Mouse (Mus musculus) lung, postnatal 4 days (tissue): ENCODE measurements around the gene Xylt1.

Experiments used
- DNase-seq, 2 experiments: peaks; one replicate each; pipeline ENCODE4 v3.0.0; 2021

Xylt1 gene

GRCm38 (mm10) chr7:117521369-117521768 is 140.6 kb downstream of the Xylt1 start:
- no peak for DNase-seq

GRCm38 (mm10) chr7:117522092-117522635 is 141.4 kb downstream of the Xylt1 start:
- DNase-seq, result no peak

- DNase-seq, result no peak
These were observed 143.8 kb downstream of the Xylt1 start for GRCm38 (mm10) chr7:117524430-117525214.

GRCm38 (mm10) chr7:117525678-117526077 is 144.9 kb downstream of the Xylt1 start:
- DNase-seq, result no peak

- DNase-seq, result no peak
These were observed 145.8 kb downstream of the Xylt1 start for GRCm38 (mm10) chr7:117526570-117526969.

GRCm38 (mm10) chr7:117529787-117530655 is 149.2 kb downstream of the Xylt1 start:
- DNase-seq, result no peak

GRCm38 (mm10) chr7:117532651-117533050 is 151.9 kb downstream of the Xylt1 start:
- DNase-seq, result no peak

- no peak for DNase-seq
These were observed 152.4 kb downstream of the Xylt1 start for GRCm38 (mm10) chr7:117533164-117533563.

- no peak for DNase-seq
These were observed 159.2 kb downstream of the Xylt1 start for GRCm38 (mm10) chr7:117539931-117540330.

GRCm38 (mm10) chr7:117540413-117540812 is 159.6 kb downstream of the Xylt1 start:
- DNase-seq, result no peak

GRCm38 (mm10) chr7:117541056-117541455 is 160.3 kb downstream of the Xylt1 start:
- no peak for DNase-seq

- no peak for DNase-seq
These were observed 160.9 kb downstream of the Xylt1 start for GRCm38 (mm10) chr7:117541681-117542080.

GRCm38 (mm10) chr7:117543041-117543440 is 162.3 kb downstream of the Xylt1 start:
- DNase-seq, result no peak

GRCm38 (mm10) chr7:117544126-117544525 is 163.3 kb downstream of the Xylt1 start:
- no peak for DNase-seq

GRCm38 (mm10) chr7:117548301-117548700 is 167.5 kb downstream of the Xylt1 start:
- DNase-seq, result no peak

GRCm38 (mm10) chr7:117550916-117551549 is 170.3 kb downstream of the Xylt1 start:
- no peak for DNase-seq

- DNase-seq, result peak; percentile 21 to 31
These were observed 172.4 kb downstream of the Xylt1 start for GRCm38 (mm10) chr7:117553228-117553627.

- no peak for DNase-seq
These were observed 175.0 kb downstream of the Xylt1 start for GRCm38 (mm10) chr7:117555735-117556134.

- no peak for DNase-seq
These were observed 177.4 kb downstream of the Xylt1 start for GRCm38 (mm10) chr7:117558166-117558565.

GRCm38 (mm10) chr7:117559051-117559450 is 178.3 kb downstream of the Xylt1 start:
- DNase-seq, result no peak

- DNase-seq, result no peak
These were observed 183.2 kb downstream of the Xylt1 start for GRCm38 (mm10) chr7:117563939-117564499.

GRCm38 (mm10) chr7:117564627-117565026 is 183.8 kb downstream of the Xylt1 start:
- DNase-seq, result no peak

- DNase-seq, result no peak
These were observed 185.3 kb downstream of the Xylt1 start for GRCm38 (mm10) chr7:117566115-117566514.
